Mouse (Mus musculus): ENCODE measurements around the gene Cyp2f2. TPM values are rescaled to one million over a fixed set of nuclear protein-coding genes. Genes with fewer than 3 reads are reported as not detected.

Gene Cyp2f2
- polyA plus RNA-seq (2014; fragmentation: Illumina TruSeq; extraction: RNeasy Lipid Tissue Mini Kit (QIAGEN cat#74804); ENCODE audit: low read depth, low replicate concordance): 21.9 TPM

GRCm38 (mm10) chr7:27119676-27120075, at the start of gene Cyp2f2:
TSS of gene Cyp2f2 (plus strand) at chr7:27119909.

GRCm38 (mm10) chr7:27153205-27153764, 33.6 kb downstream of the Cyp2f2 start, which contains the start of gene Cyp2t4:
TSS of gene Cyp2t4 (plus strand) at chr7:27153714.

GRCm38 (mm10) chr7:27166614-27167474, 47.1 kb downstream of the Cyp2f2 start, which contains the start of gene Egln2:
TSS of gene Egln2 (minus strand) at chr7:27166802.

GRCm38 (mm10) chr7:27178324-27179216, 58.9 kb downstream of the Cyp2f2 start, which contains the start of gene Rab4b:
TSS of gene Rab4b (minus strand) at chr7:27178896.

GRCm38 (mm10) chr7:27180837-27181695, 61.4 kb downstream of the Cyp2f2 start, which contains the start of the genes Gm21983 and Mia:
TSS of gene Gm21983 (minus strand) at chr7:27181086.
TSS of gene Mia (minus strand) at chr7:27181157.

Other genes starting within 250 kb of the Cyp2f2 start
- not detected for gene Cyp2a22, start 180.5 kb upstream of the Cyp2f2 start, polyA plus RNA-seq (2014; fragmentation: Illumina TruSeq; extraction: RNeasy Lipid Tissue Mini Kit (QIAGEN cat#74804); ENCODE audit: low read depth, low replicate concordance)
- gene Cyp2a12, start 90.8 kb upstream of the Cyp2f2 start, polyA plus RNA-seq (2014; fragmentation: Illumina TruSeq; extraction: RNeasy Lipid Tissue Mini Kit (QIAGEN cat#74804); ENCODE audit: low read depth, low replicate concordance): 0.17 TPM
- not detected for gene Cyp2t4, start 33.8 kb downstream of the Cyp2f2 start, polyA plus RNA-seq (2014; fragmentation: Illumina TruSeq; extraction: RNeasy Lipid Tissue Mini Kit (QIAGEN cat#74804); ENCODE audit: low read depth, low replicate concordance)
- 79.3 TPM for gene Egln2, start 46.9 kb downstream of the Cyp2f2 start, polyA plus RNA-seq (2014; fragmentation: Illumina TruSeq; extraction: RNeasy Lipid Tissue Mini Kit (QIAGEN cat#74804); ENCODE audit: low read depth, low replicate concordance)
- 68.0 TPM for gene Rab4b, start 59.0 kb downstream of the Cyp2f2 start, polyA plus RNA-seq (2014; fragmentation: Illumina TruSeq; extraction: RNeasy Lipid Tissue Mini Kit (QIAGEN cat#74804); ENCODE audit: low read depth, low replicate concordance)
- not detected for gene Gm21983, start 61.2 kb downstream of the Cyp2f2 start, polyA plus RNA-seq (2014; fragmentation: Illumina TruSeq; extraction: RNeasy Lipid Tissue Mini Kit (QIAGEN cat#74804); ENCODE audit: low read depth, low replicate concordance)
- gene Mia, start 61.2 kb downstream of the Cyp2f2 start, polyA plus RNA-seq (2014; fragmentation: Illumina TruSeq; extraction: RNeasy Lipid Tissue Mini Kit (QIAGEN cat#74804); ENCODE audit: low read depth, low replicate concordance): 42.6 TPM
- gene BC024978, start 75.9 kb downstream of the Cyp2f2 start, polyA plus RNA-seq (2014; fragmentation: Illumina TruSeq; extraction: RNeasy Lipid Tissue Mini Kit (QIAGEN cat#74804); ENCODE audit: low read depth, low replicate concordance): 12.7 TPM
- 62.5 TPM for gene Snrpa, start 76.4 kb downstream of the Cyp2f2 start, polyA plus RNA-seq (2014; fragmentation: Illumina TruSeq; extraction: RNeasy Lipid Tissue Mini Kit (QIAGEN cat#74804); ENCODE audit: low read depth, low replicate concordance)
- 9.1 TPM for gene Itpkc, start 108.8 kb downstream of the Cyp2f2 start, polyA plus RNA-seq (2014; fragmentation: Illumina TruSeq; extraction: RNeasy Lipid Tissue Mini Kit (QIAGEN cat#74804); ENCODE audit: low read depth, low replicate concordance)
- 26.0 TPM for gene Coq8b, start 113.1 kb downstream of the Cyp2f2 start, polyA plus RNA-seq (2014; fragmentation: Illumina TruSeq; extraction: RNeasy Lipid Tissue Mini Kit (QIAGEN cat#74804); ENCODE audit: low read depth, low replicate concordance)
- 11.0 TPM for gene Numbl, start 138.5 kb downstream of the Cyp2f2 start, polyA plus RNA-seq (2014; fragmentation: Illumina TruSeq; extraction: RNeasy Lipid Tissue Mini Kit (QIAGEN cat#74804); ENCODE audit: low read depth, low replicate concordance)
- 175 TPM for gene Ltbp4, start 217.8 kb downstream of the Cyp2f2 start, polyA plus RNA-seq (2014; fragmentation: Illumina TruSeq; extraction: RNeasy Lipid Tissue Mini Kit (QIAGEN cat#74804); ENCODE audit: low read depth, low replicate concordance)
- 27.0 TPM for gene Shkbp1, start 236.1 kb downstream of the Cyp2f2 start, polyA plus RNA-seq (2014; fragmentation: Illumina TruSeq; extraction: RNeasy Lipid Tissue Mini Kit (QIAGEN cat#74804); ENCODE audit: low read depth, low replicate concordance)
- 1.2 TPM for gene Gm20479, start 237.5 kb downstream of the Cyp2f2 start, polyA plus RNA-seq (2014; fragmentation: Illumina TruSeq; extraction: RNeasy Lipid Tissue Mini Kit (QIAGEN cat#74804); ENCODE audit: low read depth, low replicate concordance)